Mouse (Mus musculus) lung, adult 2 months (tissue): ENCODE data around the gene Coq8b.

Experiments used
- CTCF ChIP-seq: fragments of 200-500 bp; IDR thresholded peaks from 2 replicates; pipeline ENCODE4 v1.5.1; 2011; ENCODE audit warnings: mild to moderate bottlenecking, low read length, control low read depth; ENCODE audit not compliant: insufficient read depth
- POLR2A ChIP-seq: fragments of 200-500 bp; IDR thresholded peaks from 2 replicates; pipeline ENCODE4 v1.6.1; 2011; ENCODE audit warnings: low read depth, mild to moderate bottlenecking, control low read depth, low read length, borderline replicate concordance; ENCODE audit errors: extremely low read depth

- TF ChIP-seq POLR2A = no peak
- no peak for TF ChIP-seq CTCF
These were observed 63.7 kb downstream of the Coq8b start for GRCm38 (mm10) chr7:27296518-27296917.
